ENCODE assay signal across 16 mouse cellular contexts in genomic region chr2:69020636-69021310, GRCm38 (mm10).
DNase-seq lines count a peak whose midpoint lies in the region; ATAC-seq and TF ChIP-seq lines count a peak whose summit lies in the region.
"Had no signal": no experiment of that assay in that cellular context is flagged by ENCODE, and none has a peak within 500 bp of the region (broad histone marks: within the 10 kb centered on the region; RNA-seq: fewer than 3 reads in every experiment).

No protein-coding gene starts in this region.

- no peak for DNase-seq in forebrain, embryonic 10.5 days (ENCODE audit: extremely low spot score, low spot score)
- DNase-seq in midbrain, postnatal 0 days (ENCODE audit: low spot score): no peak
- DNase-seq in forebrain, postnatal 0 days: no peak
- no peak for DNase-seq in urinary bladder, postnatal 4 days (ENCODE audit: low spot score in 2 of 2)
- DNase-seq: cerebellum, adult 11-12 months; lung, adult 18-20 months; lung, postnatal 36 days; thymus, postnatal 36 days had no signal

- peak; percentile 64 for ATAC-seq in forebrain, embryonic 15.5 days (replicated peaks)
- peak; percentile 57 for ATAC-seq in midbrain, embryonic 15.5 days (replicated peaks)
- no peak for ATAC-seq in midbrain, postnatal 0 days (ENCODE audit: low FRiP score)
- peak; percentile 58 for ATAC-seq in forebrain, postnatal 0 days
- ATAC-seq in neural tube, embryonic 14.5 days (ENCODE audit: low read depth): peak; percentile 63; the same call in 1 of the 2 replicates
- no peak for ATAC-seq in kidney, embryonic 16.5 days (ENCODE audit: low FRiP score, low TSS enrichment)
- ATAC-seq: Patski had no signal

- no peak overlapping the region; the same call in 1 of the 2 replicates for H3K27ac ChIP-seq in forebrain, embryonic 15.5 days (replicated peaks)
- no peak overlapping the region for H3K27ac ChIP-seq in forebrain, embryonic 10.5 days
- H3K27ac ChIP-seq in midbrain, embryonic 15.5 days: no peak overlapping the region
- H3K27ac ChIP-seq in midbrain, postnatal 0 days (ENCODE audit: low read depth, low read length): no peak overlapping the region
- 0 out of 2 replicates have a peak overlapping the region, but pooled peaks have one; percentile 0 for H3K27ac ChIP-seq in forebrain, postnatal 0 days (ENCODE audit: low read depth, low read length)
- H3K27ac ChIP-seq in neural tube, embryonic 14.5 days (ENCODE audit: low read depth, low read length): no peak overlapping the region
- H3K27ac ChIP-seq in kidney, embryonic 16.5 days (ENCODE audit: low read length): no peak overlapping the region
- H3K27ac ChIP-seq: left cerebral cortex, adult 2 months; midbrain, embryonic 12.5 days had no signal

- H3K4me3 ChIP-seq in forebrain, embryonic 15.5 days: no peak overlapping the region
- H3K4me3 ChIP-seq in forebrain, embryonic 10.5 days: no peak overlapping the region
- no peak overlapping the region for H3K4me3 ChIP-seq in midbrain, embryonic 15.5 days
- H3K4me3 ChIP-seq in midbrain, postnatal 0 days (ENCODE audit: low read depth, low read length): no peak overlapping the region
- no peak overlapping the region for H3K4me3 ChIP-seq in forebrain, postnatal 0 days (ENCODE audit: low read depth, low read length)
- H3K4me3 ChIP-seq in neural tube, embryonic 14.5 days (ENCODE audit: low read depth, low read length): no peak overlapping the region
- no peak overlapping the region for H3K4me3 ChIP-seq in kidney, embryonic 16.5 days (ENCODE audit: low read length)
- H3K4me3 ChIP-seq: left cerebral cortex, adult 2 months; limb, embryonic 15.5 days; midbrain, embryonic 12.5 days had no signal

- peaks cover 5% of the 10 kb centered on the region for H3K4me1 ChIP-seq in forebrain, embryonic 15.5 days
- H3K4me1 ChIP-seq in forebrain, embryonic 10.5 days: peaks cover 7% of the 10 kb centered on the region; the same call in 1 of the 2 replicates
- peaks cover 4% of the 10 kb centered on the region; the same call in 1 of the 2 replicates for H3K4me1 ChIP-seq in midbrain, embryonic 15.5 days
- H3K4me1 ChIP-seq in midbrain, postnatal 0 days (ENCODE audit: insufficient read depth, low read length): no peaks in the 10 kb centered on the region
- H3K4me1 ChIP-seq in forebrain, postnatal 0 days (ENCODE audit: insufficient read depth): no peaks in the 10 kb centered on the region
- H3K4me1 ChIP-seq in neural tube, embryonic 14.5 days (ENCODE audit: control insufficient read depth, insufficient read depth, low read length): no peaks in the 10 kb centered on the region
- H3K4me1 ChIP-seq in kidney, embryonic 16.5 days (ENCODE audit: insufficient read depth, low read length): no peaks in the 10 kb centered on the region

- WGBS in forebrain, embryonic 15.5 days: 88% methylated on average over 4 of the region's 4 CpGs
- 92% methylated on average over 4 of the region's 4 CpGs for WGBS in forebrain, embryonic 10.5 days
- 91% methylated on average over 4 of the region's 4 CpGs for WGBS in midbrain, embryonic 15.5 days
- 88% methylated on average over 4 of the region's 4 CpGs for WGBS in midbrain, postnatal 0 days
- 84% methylated on average over 4 of the region's 4 CpGs for WGBS in forebrain, postnatal 0 days
- WGBS in neural tube, embryonic 14.5 days: 78% methylated on average over 4 of the region's 4 CpGs
- 87% methylated on average over 4 of the region's 4 CpGs for WGBS in kidney, embryonic 16.5 days

- no peaks in the 10 kb centered on the region for H3K36me3 ChIP-seq in forebrain, embryonic 15.5 days
- H3K36me3 ChIP-seq in forebrain, embryonic 10.5 days (replicated peaks): no peaks in the 10 kb centered on the region
- H3K36me3 ChIP-seq in midbrain, embryonic 15.5 days (replicated peaks): no peaks in the 10 kb centered on the region
- H3K36me3 ChIP-seq in midbrain, postnatal 0 days (ENCODE audit: insufficient read depth, low read length): no peaks in the 10 kb centered on the region
- no peaks in the 10 kb centered on the region for H3K36me3 ChIP-seq in forebrain, postnatal 0 days (ENCODE audit: insufficient read depth)
- no peaks in the 10 kb centered on the region for H3K36me3 ChIP-seq in neural tube, embryonic 14.5 days (ENCODE audit: control insufficient read depth, insufficient read depth, low read length)
- H3K36me3 ChIP-seq in kidney, embryonic 16.5 days (ENCODE audit: insufficient read depth, low read length): no peaks in the 10 kb centered on the region
- H3K36me3 ChIP-seq: limb, embryonic 15.5 days; midbrain, embryonic 12.5 days had no signal

- TF ChIP-seq CTCF in midbrain, postnatal 0 days (IDR thresholded peaks at IDR 0.05): no peak
- no peak for TF ChIP-seq CTCF in forebrain, postnatal 0 days (IDR thresholded peaks at IDR 0.05; ENCODE audit: low read depth)

- H3K4me2 ChIP-seq in forebrain, embryonic 15.5 days (replicated peaks): no peak overlapping the region
- no peak overlapping the region for H3K4me2 ChIP-seq in midbrain, embryonic 15.5 days
- H3K4me2 ChIP-seq in midbrain, postnatal 0 days (ENCODE audit: low read depth, low read length, poor library complexity, severe bottlenecking): no peak overlapping the region
- H3K4me2 ChIP-seq in forebrain, postnatal 0 days (ENCODE audit: low read depth): no peak overlapping the region
- no peak overlapping the region for H3K4me2 ChIP-seq in neural tube, embryonic 14.5 days (ENCODE audit: low read depth, low read length)
- H3K4me2 ChIP-seq in kidney, embryonic 16.5 days (replicated peaks; ENCODE audit: low read depth, low read length): no peak overlapping the region
- H3K4me2 ChIP-seq: limb, embryonic 15.5 days; midbrain, embryonic 12.5 days had no signal

- no peak overlapping the region for H3K9ac ChIP-seq in forebrain, embryonic 15.5 days (replicated peaks)
- H3K9ac ChIP-seq in midbrain, embryonic 15.5 days: no peak overlapping the region
- no peak overlapping the region for H3K9ac ChIP-seq in midbrain, postnatal 0 days (replicated peaks; ENCODE audit: low read length, poor library complexity, severe bottlenecking)
- H3K9ac ChIP-seq in forebrain, postnatal 0 days: no peak overlapping the region
- no peak overlapping the region for H3K9ac ChIP-seq in neural tube, embryonic 14.5 days (replicated peaks; ENCODE audit: low read depth, low read length)
- no peak overlapping the region for H3K9ac ChIP-seq in kidney, embryonic 16.5 days (replicated peaks; ENCODE audit: low read length)
- H3K9ac ChIP-seq: limb, embryonic 15.5 days; midbrain, embryonic 12.5 days had no signal

- no peaks in the 10 kb centered on the region for H3K9me3 ChIP-seq in forebrain, embryonic 15.5 days
- H3K9me3 ChIP-seq in forebrain, embryonic 10.5 days: no peaks in the 10 kb centered on the region
- no peaks in the 10 kb centered on the region for H3K9me3 ChIP-seq in midbrain, embryonic 15.5 days
- H3K9me3 ChIP-seq in midbrain, postnatal 0 days (ENCODE audit: low read length): no peaks in the 10 kb centered on the region
- H3K9me3 ChIP-seq in forebrain, postnatal 0 days (ENCODE audit: low read length): no peaks in the 10 kb centered on the region
- no peaks in the 10 kb centered on the region for H3K9me3 ChIP-seq in neural tube, embryonic 14.5 days (ENCODE audit: control insufficient read depth, low read length)
- H3K9me3 ChIP-seq in kidney, embryonic 16.5 days (ENCODE audit: low read length): no peaks in the 10 kb centered on the region
- H3K9me3 ChIP-seq: limb, embryonic 15.5 days; midbrain, embryonic 12.5 days had no signal

- no peaks in the 10 kb centered on the region for H3K27me3 ChIP-seq in forebrain, embryonic 15.5 days
- H3K27me3 ChIP-seq in forebrain, embryonic 10.5 days (ENCODE audit: poor library complexity, severe bottlenecking): no peaks in the 10 kb centered on the region
- no peaks in the 10 kb centered on the region for H3K27me3 ChIP-seq in midbrain, embryonic 15.5 days (replicated peaks)
- H3K27me3 ChIP-seq in midbrain, postnatal 0 days (ENCODE audit: insufficient read depth, low read length): no peaks in the 10 kb centered on the region
- no peaks in the 10 kb centered on the region for H3K27me3 ChIP-seq in forebrain, postnatal 0 days (ENCODE audit: insufficient read depth, low read length)
- H3K27me3 ChIP-seq in neural tube, embryonic 14.5 days (ENCODE audit: control insufficient read depth, insufficient read depth, low read length): no peaks in the 10 kb centered on the region
- H3K27me3 ChIP-seq in kidney, embryonic 16.5 days (ENCODE audit: insufficient read depth, low read length): no peaks in the 10 kb centered on the region
- H3K27me3 ChIP-seq: limb, embryonic 15.5 days; midbrain, embryonic 12.5 days; Patski had no signal

Comparison
In these comparisons a context has a peak if more than half of its experiments do, and no peak if none do; other contexts are left out.
1. ATAC-seq: peak in forebrain, embryonic 15.5 days (single experiment), midbrain, embryonic 15.5 days (single experiment), forebrain, postnatal 0 days (single experiment) and neural tube, embryonic 14.5 days (single experiment); none in midbrain, postnatal 0 days (single experiment) and kidney, embryonic 16.5 days (single experiment).